Mouse (Mus musculus) cerebellum, adult 2 months (tissue): ENCODE results near the gene Rasd2.

Experiments
- CTCF ChIP-seq: fragments of 200-500 bp; IDR thresholded peaks from 2 replicates; pipeline ENCODE4 v1.5.1; 2011; ENCODE audit warnings: low read depth, mild to moderate bottlenecking, control low read depth, low read length, moderate library complexity, borderline replicate concordance; ENCODE audit not compliant: insufficient read depth
- POLR2A ChIP-seq: fragments of 200-500 bp; IDR thresholded peaks from 2 replicates; pipeline ENCODE4 v1.6.1; 2011; ENCODE audit warnings: low read length, control low read depth, borderline replicate concordance; ENCODE audit not compliant: insufficient read depth

GRCm38 (mm10) chr8:75169363-75169762 is 44.4 kb upstream of the Rasd2 start:
- TF ChIP-seq CTCF (no peak), POLR2A (no peak)
